23 mouse cellular contexts compared by ENCODE assay signal in genomic region chr13:54837061-54837460, GRCm38 (mm10). TPM values are rescaled to one million over a fixed set of nuclear protein-coding genes. Genes with fewer than 3 reads are reported as not detected.
DNase-seq lines count a peak whose midpoint lies in the region; ATAC-seq and TF ChIP-seq lines count a peak whose summit lies in the region.
"Had no signal": no experiment of that assay in that cellular context is flagged by ENCODE, and none has a peak within 500 bp of the region (broad histone marks: within the 10 kb centered on the region; RNA-seq: fewer than 3 reads in every experiment).

No protein-coding gene starts in this region.

- H3K36me3 ChIP-seq in forebrain, embryonic 13.5 days (ENCODE audit: poor library complexity, severe bottlenecking): no peaks in the 10 kb centered on the region
- H3K36me3 ChIP-seq in forebrain, embryonic 11.5 days (ENCODE audit: control insufficient read depth, insufficient read depth, low read length): no peaks in the 10 kb centered on the region
- H3K36me3 ChIP-seq in lung, embryonic 14.5 days (ENCODE audit: insufficient read depth): no peaks in the 10 kb centered on the region
- H3K36me3 ChIP-seq in forebrain, embryonic 16.5 days (ENCODE audit: control insufficient read depth, insufficient read depth): no peaks in the 10 kb centered on the region
- H3K36me3 ChIP-seq in neural tube, embryonic 14.5 days (ENCODE audit: control insufficient read depth, insufficient read depth, low read length): no peaks in the 10 kb centered on the region
- H3K36me3 ChIP-seq: G1E; heart, embryonic 10.5 days; limb, embryonic 15.5 days; liver, embryonic 15.5 days had no signal

- H3K27ac ChIP-seq in forebrain, embryonic 13.5 days: peak overlapping the region; percentile 59
- no peak overlapping the region for H3K27ac ChIP-seq in forebrain, embryonic 11.5 days (ENCODE audit: low read depth, low read length)
- peak overlapping the region; percentile 76; the same call in 1 of the 2 replicates for H3K27ac ChIP-seq in lung, embryonic 14.5 days (ENCODE audit: low read depth)
- peak overlapping the region; percentile 29; the same call in 1 of the 2 replicates for H3K27ac ChIP-seq in forebrain, embryonic 16.5 days (ENCODE audit: low read length)
- peak overlapping the region; percentile 52; the same call in 1 of the 2 replicates for H3K27ac ChIP-seq in neural tube, embryonic 14.5 days (ENCODE audit: low read depth, low read length)
- H3K27ac ChIP-seq: gastrocnemius, adult 2 months; heart, embryonic 10.5 days; limb, embryonic 15.5 days; liver, embryonic 15.5 days had no signal

- no peak; the same call in 1 of the 2 replicates for ATAC-seq in forebrain, embryonic 13.5 days
- ATAC-seq in forebrain, embryonic 11.5 days (replicated peaks; ENCODE audit: low FRiP score): no peak
- ATAC-seq in lung, embryonic 14.5 days (ENCODE audit: insufficient read depth): peak; percentile 74; the same call in 1 of the 2 replicates
- ATAC-seq in forebrain, embryonic 16.5 days: peak; percentile 33; the same call in 1 of the 2 replicates
- no peak for ATAC-seq in neural tube, embryonic 14.5 days (ENCODE audit: low read depth)

- no peaks in the 10 kb centered on the region for H3K9me3 ChIP-seq in forebrain, embryonic 13.5 days (replicated peaks)
- H3K9me3 ChIP-seq in forebrain, embryonic 11.5 days (ENCODE audit: control insufficient read depth, low read length): no peaks in the 10 kb centered on the region
- H3K9me3 ChIP-seq in lung, embryonic 14.5 days (ENCODE audit: low read depth, low read length): no peaks in the 10 kb centered on the region
- no peaks in the 10 kb centered on the region for H3K9me3 ChIP-seq in forebrain, embryonic 16.5 days (ENCODE audit: control insufficient read depth, low read length)
- H3K9me3 ChIP-seq in neural tube, embryonic 14.5 days (ENCODE audit: control insufficient read depth, low read length): no peaks in the 10 kb centered on the region
- H3K9me3 ChIP-seq: G1E; heart, embryonic 10.5 days; limb, embryonic 15.5 days; liver, embryonic 15.5 days had no signal

- TF ChIP-seq CTCF in lung, embryonic 14.5 days (IDR thresholded peaks at IDR 0.05; ENCODE audit: low read depth): no peak
- TF ChIP-seq CTCF in lung, adult 2 months (IDR thresholded peaks at IDR 0.05; ENCODE audit: insufficient read depth, low read length): no peak

- H3K4me3 ChIP-seq in forebrain, embryonic 13.5 days: no peak overlapping the region
- no peak overlapping the region for H3K4me3 ChIP-seq in forebrain, embryonic 11.5 days (ENCODE audit: low read depth, low read length)
- no peak overlapping the region for H3K4me3 ChIP-seq in lung, embryonic 14.5 days (ENCODE audit: low read depth, low read length)
- no peak overlapping the region for H3K4me3 ChIP-seq in lung, adult 2 months (replicated peaks; ENCODE audit: extremely low read depth, low read depth, low read length)
- H3K4me3 ChIP-seq in forebrain, embryonic 16.5 days (replicated peaks; ENCODE audit: low read length): no peak overlapping the region
- no peak overlapping the region for H3K4me3 ChIP-seq in neural tube, embryonic 14.5 days (ENCODE audit: low read depth, low read length)
- H3K4me3 ChIP-seq: gastrocnemius, adult 2 months; heart, embryonic 10.5 days; limb, embryonic 15.5 days; liver, embryonic 15.5 days had no signal

- no peaks in the 10 kb centered on the region for H3K27me3 ChIP-seq in forebrain, embryonic 13.5 days
- no peaks in the 10 kb centered on the region for H3K27me3 ChIP-seq in forebrain, embryonic 11.5 days (ENCODE audit: control insufficient read depth, insufficient read depth, low read length)
- no peaks in the 10 kb centered on the region for H3K27me3 ChIP-seq in lung, embryonic 14.5 days (ENCODE audit: insufficient read depth, low read length)
- H3K27me3 ChIP-seq in forebrain, embryonic 16.5 days (replicated peaks; ENCODE audit: control insufficient read depth, insufficient read depth, low read length): no peaks in the 10 kb centered on the region
- no peaks in the 10 kb centered on the region for H3K27me3 ChIP-seq in neural tube, embryonic 14.5 days (ENCODE audit: control insufficient read depth, insufficient read depth, low read length)

- H3K4me1 ChIP-seq in forebrain, embryonic 13.5 days: peaks cover 23% of the 10 kb centered on the region
- H3K4me1 ChIP-seq in forebrain, embryonic 11.5 days (replicated peaks; ENCODE audit: control insufficient read depth, insufficient read depth, low read length): peaks cover 2% of the 10 kb centered on the region; the same call in 1 of the 2 replicates
- peaks cover 10% of the 10 kb centered on the region for H3K4me1 ChIP-seq in lung, embryonic 14.5 days (ENCODE audit: insufficient read depth)
- H3K4me1 ChIP-seq in lung, adult 2 months (ENCODE audit: control insufficient read depth, insufficient read depth, low read length): no peaks in the 10 kb centered on the region
- peaks cover 18% of the 10 kb centered on the region for H3K4me1 ChIP-seq in forebrain, embryonic 16.5 days (replicated peaks; ENCODE audit: control insufficient read depth, insufficient read depth, low read length)
- peaks cover 9% of the 10 kb centered on the region; the same call in 1 of the 2 replicates for H3K4me1 ChIP-seq in neural tube, embryonic 14.5 days (ENCODE audit: control insufficient read depth, insufficient read depth, low read length)
- H3K4me1 ChIP-seq: liver, embryonic 15.5 days had no signal

- no peak overlapping the region; the same call in 1 of the 2 replicates for H3K4me2 ChIP-seq in forebrain, embryonic 13.5 days
- H3K4me2 ChIP-seq in forebrain, embryonic 11.5 days (ENCODE audit: low read depth, low read length, severe bottlenecking): no peak overlapping the region
- peak overlapping the region; percentile 49 for H3K4me2 ChIP-seq in lung, embryonic 14.5 days
- H3K4me2 ChIP-seq in forebrain, embryonic 16.5 days (ENCODE audit: low read length): no peak overlapping the region
- no peak overlapping the region for H3K4me2 ChIP-seq in neural tube, embryonic 14.5 days (ENCODE audit: low read depth, low read length)
- H3K4me2 ChIP-seq: liver, embryonic 15.5 days had no signal

- TF ChIP-seq POLR2A in lung, adult 2 months (IDR thresholded peaks at IDR 0.05; ENCODE audit: borderline replicate concordance, extremely low read depth, low read depth, low read length): no peak

- H3K9ac ChIP-seq in forebrain, embryonic 13.5 days: no peak overlapping the region; the same call in 1 of the 2 replicates
- no peak overlapping the region for H3K9ac ChIP-seq in forebrain, embryonic 11.5 days (ENCODE audit: low read length)
- no peak overlapping the region for H3K9ac ChIP-seq in lung, embryonic 14.5 days
- no peak overlapping the region for H3K9ac ChIP-seq in forebrain, embryonic 16.5 days (replicated peaks; ENCODE audit: low read depth, low read length)
- H3K9ac ChIP-seq in neural tube, embryonic 14.5 days (replicated peaks; ENCODE audit: low read depth, low read length): no peak overlapping the region
- H3K9ac ChIP-seq: limb, embryonic 15.5 days; liver, embryonic 15.5 days had no signal

- intact Hi-C loops in heart, postnatal 36 days (cut with DNase I): no loop called here

- no peak for DNase-seq in forebrain, embryonic 11.5 days (ENCODE audit: low spot score)
- peak; percentile 77 for DNase-seq in lung, embryonic 14.5 days
- no peak for DNase-seq in lung, adult 2 months
- DNase-seq in spleen, postnatal 4 days (ENCODE audit: low spot score in 2 of 2): no peak
- DNase-seq in heart, postnatal 36 days: no peak
- DNase-seq: adrenal gland, postnatal 36 days; gastrocnemius, adult 2 months; kidney, adult 9 months; kidney, postnatal 36 days; lung, postnatal 36 days; spleen, adult 18-20 months; thymus, postnatal 36 days had no signal

- WGBS in forebrain, embryonic 13.5 days: 63% methylated on average over 5 of the region's 5 CpGs
- 79% methylated on average over 5 of the region's 5 CpGs for WGBS in forebrain, embryonic 11.5 days
- WGBS in lung, embryonic 14.5 days: 29% methylated on average over 5 of the region's 5 CpGs
- WGBS in lung, adult 2 months: 46% methylated on average over 5 of the region's 5 CpGs
- 33% methylated on average over 5 of the region's 5 CpGs for WGBS in forebrain, embryonic 16.5 days
- WGBS in neural tube, embryonic 14.5 days: 50% methylated on average over 5 of the region's 5 CpGs

RNA-seq across cellular contexts. Expression of gene Tspan17, which starts 47.9 kb away (rescaled TPM):
- 11.9 and 15.0 TPM in 2 replicates for polyA plus RNA-seq in forebrain, embryonic 13.5 days (2015; fragmentation: Nextera tagmentation; extraction: Ambion mirVana)
- 6.9 and 8.1 TPM in 2 replicates for polyA plus RNA-seq in forebrain, embryonic 11.5 days (2014; fragmentation: Nextera tagmentation; extraction: Ambion mirVana)
- polyA plus RNA-seq in lung, embryonic 14.5 days (2014; fragmentation: Nextera tagmentation; extraction: Ambion mirVana): 6.5 and 8.7 TPM in 2 replicates
- polyA plus RNA-seq in lung, adult 2 months (2012; rRNA removed): 32.1 and 34.7 TPM in 2 replicates
- 18.6 and 29.7 TPM in 2 replicates for polyA plus RNA-seq in forebrain, embryonic 16.5 days (2015; fragmentation: Nextera tagmentation; extraction: Ambion mirVana)
- polyA plus RNA-seq in neural tube, embryonic 14.5 days (2014; fragmentation: Nextera tagmentation; extraction: Ambion mirVana): 78.1 and 82.3 TPM in 2 replicates
- total RNA-seq in heart, postnatal 36 days (2021): 10 to 100 TPM in 1 of 2 experiments, 1 to 10 TPM in 1; 7.6 to 13.0 TPM

RNA-seq across cellular contexts. Expression of gene Eif4e1b, which starts 53.3 kb away (rescaled TPM):
- polyA plus RNA-seq in forebrain, embryonic 13.5 days (2015; fragmentation: Nextera tagmentation; extraction: Ambion mirVana): not detected in 2 replicates
- not detected in 2 replicates for polyA plus RNA-seq in forebrain, embryonic 11.5 days (2014; fragmentation: Nextera tagmentation; extraction: Ambion mirVana)
- polyA plus RNA-seq in lung, embryonic 14.5 days (2014; fragmentation: Nextera tagmentation; extraction: Ambion mirVana): not detected in 2 replicates
- not detected in 2 replicates for polyA plus RNA-seq in lung, adult 2 months (2012; rRNA removed)
- not detected in 2 replicates for polyA plus RNA-seq in forebrain, embryonic 16.5 days (2015; fragmentation: Nextera tagmentation; extraction: Ambion mirVana)
- not detected in 2 replicates for polyA plus RNA-seq in neural tube, embryonic 14.5 days (2014; fragmentation: Nextera tagmentation; extraction: Ambion mirVana)
- not detected for total RNA-seq in heart, postnatal 36 days (2021)
- total RNA-seq: adrenal gland, postnatal 36 days; gastrocnemius, adult 2 months had no signal
- polyA plus RNA-seq: G1E; gonadal fat pad, adult 2 months; heart, embryonic 10.5 days; heart, postnatal 0 days; limb, embryonic 15.5 days; liver, embryonic 15.5 days; neural tube, embryonic 11.5 days; stomach, embryonic 14.5 days had no signal

Comparison
In these comparisons a context has a peak if more than half of its experiments do, and no peak if none do; other contexts are left out.
1. ATAC-seq: peak in lung, embryonic 14.5 days (single experiment) and forebrain, embryonic 16.5 days (single experiment); none in forebrain, embryonic 13.5 days (single experiment), forebrain, embryonic 11.5 days (single experiment) and neural tube, embryonic 14.5 days (single experiment).